Mouse (Mus musculus) kidney, adult 2 months (tissue): ENCODE data around the gene Awat2.

Experiments
- CTCF ChIP-seq: fragments of 200-500 bp; conservative IDR thresholded peaks from 2 replicates; pipeline ENCODE4 v1.5.1; 2011; ENCODE audit warnings: low read depth, mild to moderate bottlenecking, control low read depth, low read length, moderate library complexity, mixed read lengths; ENCODE audit not compliant: insufficient read depth, insufficient read length
- POLR2A ChIP-seq: fragments of 200-500 bp; IDR thresholded peaks from one replicate; pipeline ENCODE4 v1.6.1; 2011; ENCODE audit warnings: low read depth, low read length, control low read depth

DNA sequence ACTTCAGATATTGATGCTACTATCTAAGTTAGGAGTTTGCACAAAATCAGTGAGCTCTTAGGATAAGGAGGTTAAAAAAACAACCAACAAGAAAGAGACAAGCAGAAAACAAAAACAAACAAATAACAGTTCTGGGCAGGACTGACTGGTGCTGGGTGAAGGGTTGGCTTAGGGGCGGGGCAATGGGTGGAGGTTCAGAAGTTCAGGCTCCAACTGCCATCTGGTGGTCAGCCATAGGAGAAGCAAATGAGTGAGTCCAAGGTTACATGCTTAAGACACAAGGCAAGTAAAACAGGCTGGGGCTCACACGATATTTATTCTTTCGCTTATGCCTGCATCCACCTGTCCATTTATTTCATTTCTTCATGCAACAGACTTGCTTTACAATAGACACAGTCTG, 37.8 kb upstream of the Awat2 start:
- TF ChIP-seq POLR2A (no peak), CTCF (peak; percentile 73)
